Mouse (Mus musculus): ENCODE measurements around the gene Sbno2.

DNA sequence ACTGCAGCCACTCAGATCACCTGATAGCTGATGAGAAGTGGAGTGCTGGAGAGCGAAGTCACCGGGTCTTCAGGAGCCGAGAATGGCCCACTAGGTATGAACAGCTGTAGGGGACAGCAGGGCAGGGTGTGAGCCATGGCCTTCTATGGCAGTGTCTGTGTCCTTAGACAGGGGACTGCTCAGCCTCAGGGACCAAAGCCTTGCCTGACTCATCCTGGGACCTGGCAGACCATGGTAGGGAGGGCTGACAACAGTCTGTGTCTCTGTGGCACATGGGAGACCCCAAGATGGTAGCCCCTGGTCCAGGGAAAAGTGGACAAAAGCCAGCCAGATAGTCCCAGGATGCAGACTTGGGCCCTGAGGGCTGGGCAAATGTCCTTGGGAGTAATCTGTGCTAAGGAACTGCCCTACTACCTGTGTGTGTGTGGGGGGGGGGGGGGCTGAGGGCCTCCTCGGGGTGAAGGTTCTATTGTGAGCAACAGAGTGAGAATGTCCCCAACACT, 35.4 kb downstream of the Sbno2 start:
- TF ChIP-seq CTCF (conservative IDR thresholded peaks at IDR 0.05; ENCODE audit: insufficient read depth, insufficient read length, low read depth, low read length) = no peak
- TF ChIP-seq POLR2A (IDR thresholded peaks at IDR 0.05; ENCODE audit: low read depth, low read length) = no peak

Data from kidney, adult 2 months (tissue).